Mouse (Mus musculus) c-Kit-positive CD71-negative TER-119-negative erythroid progenitor cells, embryonic 14.5 days (primary cell): Measurements from ENCODE around the gene Olfr1052.
"Not testable (repeated sequence)": the region's sequence is repeated elsewhere in the genome, so short reads cannot be mapped to it uniquely, and the experiment has no call there.

Experiments
- DNase-seq: peaks from one replicate; pipeline ENCODE4 v3.0.0-alpha.2; 2013; ENCODE audit warnings: low read depth

The Olfr1052 gene

GRCm38 (mm10) chr2:86292155-86292554 is at the start of gene Olfr1052:
Olfr1052 (plus strand) TSS chr2:86292455.
- DNase-seq, result no peak

GRCm38 (mm10) chr2:86258228-86258627 is 34.0 kb upstream of the Olfr1052 start, which contains the start of gene Olfr1049:
Olfr1049 (minus strand) TSS chr2:86258328.
- DNase-seq, result not testable (repeated sequence)

GRCm38 (mm10) chr2:86278988-86279387 is 13.3 kb upstream of the Olfr1052 start, which contains the start of gene Olfr1051:
Olfr1051 (minus strand) TSS chr2:86279088.
- DNase-seq, result not testable (repeated sequence)

GRCm38 (mm10) chr2:86315184-86315583 is 22.9 kb downstream of the Olfr1052 start, which contains the start of gene Olfr1053:
Olfr1053 (minus strand) TSS chr2:86315284.
- no peak for DNase-seq

- DNase-seq, result no peak
Measured at GRCm38 (mm10) chr2:86335333-86335732, 43.1 kb downstream of the Olfr1052 start, which contains the start of gene Olfr1054. Olfr1054 (minus strand) TSS chr2:86335433.
